Mouse (Mus musculus): ENCODE results near the gene Agap1.

GRCm38 (mm10) chr1:89780675-89781074, 326.1 kb downstream of the Agap1 start:
- TF ChIP-seq CTCF (IDR thresholded peaks at IDR 0.05), result no peak
- no peak for TF ChIP-seq EP300 (IDR thresholded peaks at IDR 0.05)
